Mouse (Mus musculus): Measurements from ENCODE around the gene Ahdc1. TPM values are rescaled to one million over a fixed set of nuclear protein-coding genes. Genes with fewer than 3 reads are reported as not detected.

Gene Ahdc1
- polyA plus RNA-seq, 1 experiment = 25.8 TPM

GRCm38 (mm10) chr4:133032410-133033095 is 21.5 kb downstream of the Ahdc1 start:
- Histone ChIP-seq H3K4me1 (ENCODE audit: control insufficient read depth, insufficient read depth, low read length) (peaks cover 8% of the 10 kb centered on the region), H3K4me3 (replicated peaks; ENCODE audit: extremely low read depth, low read depth, low read length) (no peak overlapping the region)
- TF ChIP-seq POLR2A (IDR thresholded peaks at IDR 0.05; ENCODE audit: borderline replicate concordance, extremely low read depth, low read depth, low read length) = no peak
- TF ChIP-seq CTCF (IDR thresholded peaks at IDR 0.05; ENCODE audit: insufficient read depth, low read length) = no peak
- WGBS = 81% methylated on average over 8 of the region's 8 CpGs
- no peak for DNase-seq

GRCm38 (mm10) chr4:133034478-133034877 is 23.4 kb downstream of the Ahdc1 start:
- no peak for DNase-seq
- peaks cover 12% of the 10 kb centered on the region for H3K4me1 ChIP-seq (ENCODE audit: control insufficient read depth, insufficient read depth, low read length)
- TF ChIP-seq POLR2A (IDR thresholded peaks at IDR 0.05; ENCODE audit: borderline replicate concordance, extremely low read depth, low read depth, low read length) = no peak
- TF ChIP-seq CTCF (IDR thresholded peaks at IDR 0.05; ENCODE audit: insufficient read depth, low read length) = no peak
- no peak overlapping the region for H3K4me3 ChIP-seq (replicated peaks; ENCODE audit: extremely low read depth, low read depth, low read length)
- WGBS = 58% methylated on average over 10 of the region's 10 CpGs

- DNase-seq = no peak
- Histone ChIP-seq H3K4me1 (ENCODE audit: control insufficient read depth, insufficient read depth, low read length) (peaks cover 12% of the 10 kb centered on the region), H3K4me3 (replicated peaks; ENCODE audit: extremely low read depth, low read depth, low read length) (no peak overlapping the region)
- TF ChIP-seq CTCF (IDR thresholded peaks at IDR 0.05; ENCODE audit: insufficient read depth, low read length) (no peak), POLR2A (IDR thresholded peaks at IDR 0.05; ENCODE audit: borderline replicate concordance, extremely low read depth, low read depth, low read length) (no peak)
- WGBS = 67% methylated on average over 1 of the region's 1 CpGs
Measured at GRCm38 (mm10) chr4:133035446-133035845, 24.4 kb downstream of the Ahdc1 start.

GRCm38 (mm10) chr4:133035946-133036345 is 24.9 kb downstream of the Ahdc1 start:
- TF ChIP-seq CTCF (IDR thresholded peaks at IDR 0.05; ENCODE audit: insufficient read depth, low read length) (no peak), POLR2A (IDR thresholded peaks at IDR 0.05; ENCODE audit: borderline replicate concordance, extremely low read depth, low read depth, low read length) (no peak)
- no peak for DNase-seq
- no peak overlapping the region for H3K4me3 ChIP-seq (replicated peaks; ENCODE audit: extremely low read depth, low read depth, low read length)
- WGBS = 59% methylated on average over 3 of the region's 3 CpGs
- H3K4me1 ChIP-seq (ENCODE audit: control insufficient read depth, insufficient read depth, low read length) = peaks cover 12% of the 10 kb centered on the region

GRCm38 (mm10) chr4:133037293-133037692 is 26.2 kb downstream of the Ahdc1 start:
- DNase-seq = no peak
- Histone ChIP-seq H3K4me1 (ENCODE audit: control insufficient read depth, insufficient read depth, low read length) (peaks cover 14% of the 10 kb centered on the region), H3K4me3 (replicated peaks; ENCODE audit: extremely low read depth, low read depth, low read length) (no peak overlapping the region)
- TF ChIP-seq CTCF (IDR thresholded peaks at IDR 0.05; ENCODE audit: insufficient read depth, low read length) (no peak), POLR2A (IDR thresholded peaks at IDR 0.05; ENCODE audit: borderline replicate concordance, extremely low read depth, low read depth, low read length) (no peak)
- 43% methylated on average over 9 of the region's 9 CpGs for whole genome bisulfite sequencing

- no peak for TF ChIP-seq POLR2A (IDR thresholded peaks at IDR 0.05; ENCODE audit: borderline replicate concordance, extremely low read depth, low read depth, low read length)
- TF ChIP-seq CTCF (IDR thresholded peaks at IDR 0.05; ENCODE audit: insufficient read depth, low read length) = no peak
- Histone ChIP-seq H3K4me1 (ENCODE audit: control insufficient read depth, insufficient read depth, low read length) (peaks cover 14% of the 10 kb centered on the region), H3K4me3 (replicated peaks; ENCODE audit: extremely low read depth, low read depth, low read length) (no peak overlapping the region)
- 47% methylated on average over 6 of the region's 6 CpGs for WGBS
- DNase-seq = no peak
Measured at GRCm38 (mm10) chr4:133037798-133038197, 26.7 kb downstream of the Ahdc1 start.

GRCm38 (mm10) chr4:133038521-133039115 is 27.6 kb downstream of the Ahdc1 start:
- peaks cover 18% of the 10 kb centered on the region for H3K4me1 ChIP-seq (ENCODE audit: control insufficient read depth, insufficient read depth, low read length)
- peak; percentile 62 for DNase-seq
- H3K4me3 ChIP-seq (replicated peaks; ENCODE audit: extremely low read depth, low read depth, low read length) = peak overlapping the region; percentile 54
- under 1% methylated on average over 75 of the region's 76 CpGs for WGBS
- TF ChIP-seq CTCF (IDR thresholded peaks at IDR 0.05; ENCODE audit: insufficient read depth, low read length) (no peak), POLR2A (IDR thresholded peaks at IDR 0.05; ENCODE audit: borderline replicate concordance, extremely low read depth, low read depth, low read length) (no peak)

- Histone ChIP-seq H3K4me1 (ENCODE audit: control insufficient read depth, insufficient read depth, low read length) (peaks cover 22% of the 10 kb centered on the region), H3K4me3 (replicated peaks; ENCODE audit: extremely low read depth, low read depth, low read length) (peak overlapping the region; percentile 54)
- no peak for TF ChIP-seq POLR2A (IDR thresholded peaks at IDR 0.05; ENCODE audit: borderline replicate concordance, extremely low read depth, low read depth, low read length)
- no peak for TF ChIP-seq CTCF (IDR thresholded peaks at IDR 0.05; ENCODE audit: insufficient read depth, low read length)
- DNase-seq = no peak
- WGBS = 5% methylated on average over 49 of the region's 77 CpGs
Measured at GRCm38 (mm10) chr4:133039116-133039819, 28.2 kb downstream of the Ahdc1 start.

- H3K4me1 ChIP-seq (ENCODE audit: control insufficient read depth, insufficient read depth, low read length) = peaks cover 22% of the 10 kb centered on the region
- 47% methylated on average over 18 of the region's 18 CpGs for WGBS
- no peak for DNase-seq
- TF ChIP-seq CTCF (IDR thresholded peaks at IDR 0.05; ENCODE audit: insufficient read depth, low read length) = no peak
- no peak for TF ChIP-seq POLR2A (IDR thresholded peaks at IDR 0.05; ENCODE audit: borderline replicate concordance, extremely low read depth, low read depth, low read length)
- no peak overlapping the region for H3K4me3 ChIP-seq (replicated peaks; ENCODE audit: extremely low read depth, low read depth, low read length)
Measured at GRCm38 (mm10) chr4:133039832-133040231, 28.8 kb downstream of the Ahdc1 start.

Measured in lung, adult 2 months (tissue).